Mouse (Mus musculus) left cerebral cortex, adult 11 months (tissue): ENCODE results near the gene Sncb.

Experiments used
- DNase-seq: peaks from one replicate; pipeline ENCODE4 v3.0.0; 2022; ENCODE audit warnings: low spot score

The Sncb gene

GRCm38 (mm10) chr13:54783235-54783634 lies 16.8 kb upstream of the Sncb start:
- DNase-seq: no peak

DNA sequence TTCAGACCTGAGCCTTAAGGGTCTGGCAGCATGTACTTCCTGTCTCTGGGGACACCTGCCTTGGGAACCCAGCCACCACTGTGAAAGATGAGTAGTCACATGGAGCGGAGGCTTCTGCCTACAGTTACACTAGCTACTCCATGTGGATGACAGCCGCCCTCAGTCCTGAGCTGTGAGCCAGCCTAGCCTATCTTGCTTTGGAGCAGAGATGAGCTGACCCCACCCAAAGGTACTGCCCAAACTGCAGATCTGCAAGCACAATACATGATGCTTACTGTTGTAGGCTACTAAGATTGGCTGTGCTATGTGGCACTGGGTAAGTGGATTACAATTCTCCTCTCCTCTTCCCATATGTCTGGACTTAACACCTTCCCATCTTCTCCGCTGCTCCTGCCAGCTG lies 14.7 kb upstream of the Sncb start:
- DNase-seq: no peak

- no peak for DNase-seq
Observed at GRCm38 (mm10) chr13:54780592-54780991, 14.2 kb upstream of the Sncb start.

DNA sequence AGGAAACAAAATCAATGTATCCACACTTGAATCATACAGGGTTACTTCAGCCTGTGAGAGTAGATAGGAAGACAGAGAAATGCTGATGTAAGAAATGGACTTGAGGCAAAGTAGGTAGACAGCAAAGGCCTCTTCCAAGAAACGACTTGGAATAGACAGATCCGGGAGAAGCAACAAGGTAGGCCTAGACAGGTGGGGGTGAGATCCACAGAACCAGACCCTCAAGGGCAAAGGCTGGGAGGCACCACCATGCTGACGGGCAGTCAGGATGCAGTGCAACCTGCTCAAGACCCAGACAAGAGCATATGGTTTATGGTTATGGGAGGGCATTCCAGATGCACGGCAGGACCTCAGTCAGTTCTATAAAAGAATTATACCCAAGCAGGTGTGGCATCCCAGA lies 617 bp upstream of the Sncb start:
- no peak for DNase-seq

DNA sequence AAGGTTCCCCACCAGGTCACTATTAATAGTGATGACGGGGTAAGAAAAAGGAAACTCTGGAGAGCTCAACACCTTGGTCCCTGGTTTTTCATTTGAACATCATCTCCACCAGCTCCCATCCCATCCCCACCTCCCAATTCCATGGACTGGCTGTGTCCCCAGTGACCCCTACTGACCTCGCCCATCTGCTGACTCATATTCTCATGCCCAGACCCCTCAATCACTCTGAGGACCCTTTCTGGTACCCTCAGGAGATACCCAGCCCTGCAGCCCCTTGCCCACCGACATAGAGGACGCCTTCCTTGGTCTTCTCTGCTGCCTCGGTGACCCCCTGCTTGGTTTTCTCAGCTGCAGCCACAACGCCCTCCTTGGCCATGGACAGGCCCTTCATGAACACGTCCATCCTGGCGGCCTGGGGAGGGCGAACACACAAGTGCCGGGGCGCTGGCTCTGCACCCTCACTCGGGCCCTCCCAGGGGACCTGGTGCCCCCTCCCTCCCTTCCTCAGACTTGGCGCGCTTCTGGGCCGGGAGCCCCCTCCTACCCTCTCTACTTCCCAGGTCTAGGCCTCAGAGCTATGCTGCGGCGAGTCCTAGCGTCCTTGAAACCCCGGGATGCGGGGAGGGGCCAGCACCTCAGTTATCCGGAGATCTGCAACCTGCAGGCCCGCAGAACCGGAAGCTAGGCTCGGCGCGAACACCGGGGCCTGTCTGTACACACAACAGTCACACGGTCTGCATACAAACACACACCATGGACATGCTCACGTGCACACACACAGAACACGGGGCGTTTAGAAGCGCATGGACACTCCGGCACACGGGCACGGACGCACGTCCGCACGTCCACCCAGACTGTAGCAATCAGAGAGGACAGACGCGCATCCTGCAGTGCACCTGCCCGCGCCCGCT lies 859 bp downstream of the Sncb start:
- DNase-seq: no peak

DNA sequence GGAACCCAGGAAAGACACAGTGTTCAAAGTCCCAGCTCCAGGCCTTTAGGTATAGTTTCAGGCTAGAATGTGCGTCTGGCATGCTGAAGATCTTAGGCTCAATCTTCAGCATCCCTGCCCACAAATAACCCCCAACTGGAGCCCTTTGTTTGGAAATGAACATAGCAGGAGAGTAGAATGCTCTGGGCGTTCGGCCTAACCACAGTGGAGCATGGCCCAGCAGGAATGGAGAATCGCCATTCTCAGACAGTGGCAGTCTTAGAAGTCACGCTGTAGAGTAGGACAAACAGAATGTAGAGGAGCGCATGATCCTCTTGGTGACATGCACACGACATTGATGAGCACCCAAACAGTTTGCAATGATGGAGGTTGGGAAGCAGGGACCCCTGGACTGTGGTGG lies 5.5 kb downstream of the Sncb start:
- DNase-seq: no peak

GRCm38 (mm10) chr13:54760164-54760795 lies 6.1 kb downstream of the Sncb start:
- peak; percentile 82 for DNase-seq

DNA sequence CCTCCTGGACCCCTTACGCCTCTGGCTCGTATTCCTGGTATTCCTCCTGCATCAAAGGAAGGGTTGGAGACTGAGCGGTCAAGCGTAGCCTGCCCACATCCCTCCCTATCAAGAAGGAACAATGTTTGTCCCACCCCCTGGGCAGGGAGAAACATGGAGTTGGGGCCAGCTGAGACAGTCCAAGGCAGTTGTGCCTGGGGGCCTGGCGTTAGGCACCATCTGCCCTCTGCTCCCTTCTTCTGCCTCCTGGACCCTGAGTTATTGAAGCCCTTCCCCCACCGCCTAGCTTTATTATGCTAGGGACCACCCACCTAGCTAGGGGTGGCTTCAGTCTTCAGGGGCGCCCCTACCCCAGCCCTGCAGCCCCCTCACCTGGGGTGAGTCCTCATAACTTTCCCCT lies 6.9 kb downstream of the Sncb start:
- no peak for DNase-seq

DNA sequence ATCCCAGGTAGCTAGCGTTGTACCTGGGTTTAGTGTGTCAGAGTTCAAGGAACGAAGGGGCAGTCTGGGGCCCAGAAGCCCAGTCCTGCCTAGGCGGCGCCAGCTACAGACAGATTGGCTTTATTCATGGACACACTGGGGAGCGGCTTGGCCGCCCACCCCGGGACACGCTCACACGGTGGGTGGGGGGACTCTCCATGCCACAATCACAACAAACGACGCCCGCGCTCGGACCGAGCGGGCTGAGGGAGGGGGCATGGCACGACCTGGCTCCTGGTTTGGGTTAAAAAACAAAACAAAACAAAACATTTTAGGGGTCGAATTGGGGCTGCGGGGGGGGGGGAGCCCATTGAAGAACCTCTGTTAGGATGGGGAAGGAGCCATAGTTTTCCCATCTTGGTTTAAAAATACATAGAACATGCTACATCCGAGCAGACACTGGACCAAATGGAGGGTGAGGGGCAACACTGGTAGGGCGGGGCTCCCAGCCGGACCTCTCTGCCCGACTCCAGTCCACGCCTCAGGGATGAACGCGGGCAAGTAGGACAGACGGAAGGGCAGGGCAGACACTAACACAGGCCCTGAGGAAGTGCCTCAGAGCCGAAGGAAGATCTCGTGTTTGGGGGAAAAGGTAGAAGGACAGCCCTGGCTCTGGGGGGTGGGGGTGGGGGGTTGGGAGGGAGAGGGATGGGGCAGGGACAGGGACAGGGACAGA lies 7.5 kb downstream of the Sncb start:
- DNase-seq: no peak

DNA sequence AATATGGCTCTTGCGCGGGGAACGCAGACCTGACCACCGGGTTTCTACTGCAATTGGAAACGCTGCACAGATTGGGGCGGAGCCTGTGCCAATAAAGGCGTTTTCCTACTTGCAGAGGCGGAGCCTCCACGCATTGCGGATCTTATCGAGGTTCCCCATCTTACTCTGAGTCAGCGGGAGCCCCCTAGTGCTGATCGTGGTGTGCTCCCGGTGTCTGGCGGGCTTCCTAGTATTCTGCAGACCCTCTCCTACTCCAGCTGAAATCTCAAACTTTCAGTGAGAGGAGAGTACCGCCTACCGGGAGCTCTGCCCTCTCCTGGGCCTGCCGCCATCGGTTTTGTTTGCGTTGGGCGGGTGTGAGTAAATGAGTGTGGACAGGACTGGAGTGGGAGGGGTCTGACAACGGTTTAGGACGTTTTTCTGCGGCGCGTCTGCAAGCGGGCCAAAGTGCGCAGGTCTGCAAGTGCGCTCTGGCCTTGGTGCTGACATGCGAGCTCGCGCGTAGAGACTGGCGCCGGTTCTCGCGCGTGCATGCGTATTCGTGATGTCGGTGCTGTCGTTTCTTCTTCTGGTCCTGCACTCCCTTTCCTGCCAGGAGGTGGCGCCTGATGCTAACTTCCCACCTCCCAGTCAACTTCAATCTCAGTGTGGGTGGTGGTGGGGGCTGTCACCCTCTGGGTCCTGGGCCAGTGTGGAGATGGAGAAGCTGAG lies 8.2 kb downstream of the Sncb start:
- peak; percentile 85 for DNase-seq

DNA sequence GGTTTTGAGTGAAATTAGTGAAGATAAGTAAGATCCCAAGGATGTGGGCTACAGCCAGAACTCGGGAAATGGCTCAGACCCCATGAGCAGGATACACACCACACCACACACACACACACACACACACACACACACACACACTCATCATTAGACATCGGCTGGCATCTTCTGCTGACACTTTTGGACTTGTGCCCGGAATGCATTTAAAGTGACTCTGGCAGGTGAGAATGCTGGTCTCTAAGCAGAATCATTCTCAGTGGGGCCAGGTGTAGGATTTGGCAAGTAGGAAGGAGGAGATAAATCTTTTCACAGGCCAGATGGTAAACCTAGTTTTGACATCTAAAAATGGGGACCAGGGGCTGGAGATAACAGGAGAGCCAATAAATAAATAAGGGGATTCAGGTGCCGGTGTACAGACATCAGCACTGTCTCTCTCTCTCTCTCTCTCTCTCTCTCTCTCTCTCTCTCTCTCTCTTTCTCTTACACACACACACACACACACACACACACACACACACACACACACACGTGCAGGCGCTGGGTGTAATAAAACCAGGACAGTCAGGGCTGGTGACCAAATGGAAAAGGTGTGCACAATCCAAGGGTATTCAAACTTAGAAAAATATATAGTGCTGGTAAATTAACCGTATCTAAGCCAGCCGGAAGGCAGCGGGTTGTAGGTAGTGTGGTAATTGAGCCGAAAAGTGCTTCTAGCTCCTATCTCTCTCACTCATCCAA lies 9.1 kb downstream of the Sncb start:
- DNase-seq: no peak

- DNase-seq: no peak
Observed at GRCm38 (mm10) chr13:54756156-54756712, 10.2 kb downstream of the Sncb start.

GRCm38 (mm10) chr13:54755201-54755830 lies 11.1 kb downstream of the Sncb start:
- no peak for DNase-seq

GRCm38 (mm10) chr13:54754169-54755080 lies 12.0 kb downstream of the Sncb start:
- DNase-seq: no peak

DNA sequence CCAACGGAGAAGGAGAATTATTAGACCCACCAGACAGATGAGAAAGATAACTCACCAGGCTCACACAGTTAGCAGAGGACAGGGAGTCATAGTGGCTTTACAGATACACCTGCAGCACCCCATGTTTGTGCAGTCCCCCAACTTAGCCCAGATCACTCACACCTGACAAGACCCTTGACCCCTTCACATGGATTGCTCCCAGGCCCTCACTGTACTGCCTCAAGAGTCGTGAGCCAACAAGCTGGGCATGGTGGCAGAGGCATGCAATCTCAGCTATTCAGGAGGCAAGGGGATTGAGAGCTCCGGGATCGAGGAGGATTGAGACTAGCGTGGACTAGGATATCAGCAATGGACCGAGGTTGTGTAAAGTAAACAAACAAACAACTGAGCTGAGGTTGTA lies 12.7 kb downstream of the Sncb start:
- DNase-seq: no peak

DNA sequence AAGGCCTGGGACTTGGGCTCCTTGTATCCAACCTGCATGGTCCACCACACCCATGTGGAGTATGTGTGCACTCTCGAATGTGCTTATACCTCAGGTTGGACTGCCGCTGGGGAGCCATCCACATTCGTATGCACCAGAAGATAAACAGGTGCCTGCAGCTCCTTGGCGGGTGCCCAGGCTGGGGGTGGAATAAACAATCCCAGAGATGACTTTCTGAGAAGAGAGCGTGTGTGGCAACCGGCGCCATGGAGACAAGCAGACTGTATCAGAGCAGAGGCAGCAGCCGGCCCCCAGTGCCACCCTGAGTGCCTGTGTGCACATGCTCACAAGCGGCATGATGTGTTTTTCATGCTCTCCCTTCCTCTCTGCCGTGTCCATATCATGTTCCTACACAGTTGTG lies 13.7 kb downstream of the Sncb start:
- peak; percentile 75 for DNase-seq

GRCm38 (mm10) chr13:54750699-54751098 lies 15.7 kb downstream of the Sncb start:
- DNase-seq: no peak

DNA sequence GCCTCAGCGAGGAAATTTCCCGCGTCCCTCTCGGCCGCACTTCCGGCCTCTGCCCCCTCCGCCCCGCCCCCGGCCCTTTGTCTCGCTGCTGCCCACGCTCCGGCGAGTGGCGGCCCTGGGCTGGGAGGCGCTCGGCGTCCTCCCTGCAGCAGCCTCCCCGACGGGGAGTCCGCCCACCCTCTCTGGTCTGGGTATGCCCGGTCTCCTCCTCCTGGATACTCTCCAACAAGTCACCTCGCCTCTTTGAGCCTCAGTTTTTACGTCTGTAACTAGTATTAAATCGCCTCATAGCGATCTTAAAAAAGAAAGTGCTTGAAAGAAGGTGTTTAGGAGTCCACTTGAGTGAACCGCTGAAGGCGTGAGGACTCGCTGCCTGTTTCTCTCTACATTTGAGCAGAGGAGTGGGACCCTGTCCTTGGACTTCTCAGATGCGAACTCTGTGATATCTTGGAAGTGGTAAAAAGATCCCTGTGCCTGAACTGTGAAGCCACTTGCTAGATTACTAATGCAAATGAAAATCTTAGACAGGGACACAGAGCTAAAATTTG lies 16.5 kb downstream of the Sncb start, which contains the start of gene Gprin1:
Gprin1 (minus strand) TSS at position 11 of the 548 bp plus-strand sequence.
- DNase-seq: no peak
